Mouse (Mus musculus) spleen, postnatal 0 days (tissue): Measurements from ENCODE around the gene Fahd1. TPM values are rescaled to one million over a fixed set of nuclear protein-coding genes. Genes with fewer than 3 reads are reported as not detected.

ENCODE experiments used
- polyA plus RNA-seq: library from polyadenylated mRNA; unstranded; fragments of >200 nt; fragmentation: Nextera tagmentation; extraction: Ambion mirVana; gene quantifications from 2 replicates; pipeline ENCODE4 v1.2.1, GENCODE M21; 2015

Fahd1 gene
- polyA plus RNA-seq = 54.4 and 61.1 TPM in 2 replicates

DNA sequence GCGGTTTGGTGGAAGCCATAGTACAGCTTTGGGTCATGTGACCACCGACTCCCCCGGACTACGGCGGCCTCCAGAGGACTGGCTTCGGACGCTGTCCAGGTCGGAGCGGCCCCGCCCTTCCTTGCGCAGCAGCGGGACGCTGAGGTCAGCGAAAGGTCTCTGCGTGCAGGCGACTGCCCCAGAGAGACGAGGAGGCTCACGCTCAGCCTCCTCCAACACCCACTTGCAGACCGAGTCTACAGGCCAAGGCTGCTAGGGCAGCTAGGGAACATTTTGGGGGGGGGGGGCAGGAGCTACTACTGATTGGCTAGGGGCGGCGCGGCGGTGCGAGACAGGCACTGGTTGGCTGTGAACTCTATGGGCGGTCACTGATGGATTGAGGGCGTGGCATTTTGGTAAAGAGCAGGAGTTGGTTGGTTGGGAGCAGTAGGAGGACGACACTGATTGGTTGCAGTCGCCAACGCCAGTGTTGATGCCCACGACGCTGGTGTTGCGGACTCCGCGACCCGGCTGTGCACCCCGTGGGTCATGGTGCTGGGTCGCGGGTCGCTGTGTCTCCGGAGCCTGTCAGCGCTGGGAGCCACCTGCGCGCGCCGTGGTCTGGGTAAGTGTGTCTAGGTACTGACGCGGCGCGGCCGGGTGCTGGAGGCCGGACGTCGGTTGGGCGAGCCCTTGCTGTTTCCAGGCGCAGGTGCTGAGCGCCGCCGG, at the start of gene Fahd1:
TSS of gene Fahd1 (minus strand) at position 300 of the 708 bp plus-strand sequence.

DNA sequence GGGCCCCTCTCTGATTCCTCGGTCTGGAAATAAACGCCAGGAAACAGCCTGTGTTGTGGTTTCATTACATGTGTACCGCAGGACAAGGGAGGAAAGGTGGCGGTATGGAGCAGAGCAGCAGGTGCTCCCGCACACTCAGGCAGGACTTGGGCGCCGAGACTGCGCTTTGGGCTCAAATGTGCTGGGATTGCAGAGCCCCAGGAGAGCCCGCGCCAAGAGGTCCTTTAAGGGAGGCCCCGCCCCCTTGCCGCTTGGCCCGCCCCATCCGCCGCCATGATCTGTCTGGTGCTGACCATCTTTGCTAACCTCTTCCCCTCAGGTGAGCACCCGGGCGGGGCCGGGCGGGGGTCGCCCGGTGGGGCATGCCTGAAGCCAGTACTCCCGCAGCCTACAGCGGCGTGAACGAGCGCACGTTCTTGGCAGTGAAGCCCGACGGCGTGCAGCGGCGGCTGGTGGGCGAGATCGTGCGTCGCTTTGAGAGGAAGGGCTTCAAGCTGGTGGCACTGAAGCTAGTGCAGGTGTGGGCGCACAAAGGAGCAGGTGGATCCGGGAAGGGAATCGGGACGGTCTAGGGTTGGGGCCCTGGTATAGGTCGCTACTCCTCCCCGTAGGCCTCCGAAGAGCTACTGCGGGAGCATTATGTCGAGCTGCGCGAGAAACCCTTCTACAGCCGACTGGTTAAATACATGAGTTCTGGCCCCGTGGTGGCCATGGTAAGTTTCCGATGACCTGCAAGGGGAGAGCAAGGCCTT, 46.3 kb upstream of the Fahd1 start, which contains the start of gene Nme3:
TSS of gene Nme3 (plus strand) at position 260 of the 752 bp plus-strand sequence.

DNA sequence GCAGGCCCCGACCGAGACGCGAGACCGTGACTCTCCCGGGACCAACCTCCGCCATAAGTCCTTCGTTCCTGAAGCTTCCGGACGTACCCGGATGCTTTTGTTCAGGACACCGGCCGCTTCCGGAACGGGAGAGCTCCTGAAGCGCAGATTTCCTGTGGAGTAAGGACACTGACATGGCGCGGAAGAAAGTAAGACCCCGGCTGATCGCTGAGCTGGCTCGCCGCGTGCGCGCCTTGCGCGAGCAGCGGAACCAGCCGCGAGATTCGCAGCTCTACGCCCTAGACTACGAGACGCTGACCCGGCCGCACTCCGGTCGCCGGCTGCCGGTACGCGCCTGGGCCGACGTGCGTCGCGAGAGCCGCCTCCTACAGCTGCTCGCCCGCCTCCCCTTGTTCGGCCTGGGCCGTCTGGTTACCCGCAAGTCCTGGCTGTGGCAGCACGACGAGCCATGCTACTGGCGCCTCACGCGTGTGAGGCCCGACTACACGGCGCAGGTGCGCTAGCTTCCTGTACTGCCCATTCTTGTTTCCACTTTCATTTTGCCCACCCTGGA, 44.9 kb upstream of the Fahd1 start, which contains the start of the genes Eme2 and Mrps34:
TSS of gene Eme2 (minus strand) at position 93 of the 553 bp plus-strand sequence.
TSS of gene Mrps34 (plus strand) at position 122 of the 553 bp plus-strand sequence.

DNA sequence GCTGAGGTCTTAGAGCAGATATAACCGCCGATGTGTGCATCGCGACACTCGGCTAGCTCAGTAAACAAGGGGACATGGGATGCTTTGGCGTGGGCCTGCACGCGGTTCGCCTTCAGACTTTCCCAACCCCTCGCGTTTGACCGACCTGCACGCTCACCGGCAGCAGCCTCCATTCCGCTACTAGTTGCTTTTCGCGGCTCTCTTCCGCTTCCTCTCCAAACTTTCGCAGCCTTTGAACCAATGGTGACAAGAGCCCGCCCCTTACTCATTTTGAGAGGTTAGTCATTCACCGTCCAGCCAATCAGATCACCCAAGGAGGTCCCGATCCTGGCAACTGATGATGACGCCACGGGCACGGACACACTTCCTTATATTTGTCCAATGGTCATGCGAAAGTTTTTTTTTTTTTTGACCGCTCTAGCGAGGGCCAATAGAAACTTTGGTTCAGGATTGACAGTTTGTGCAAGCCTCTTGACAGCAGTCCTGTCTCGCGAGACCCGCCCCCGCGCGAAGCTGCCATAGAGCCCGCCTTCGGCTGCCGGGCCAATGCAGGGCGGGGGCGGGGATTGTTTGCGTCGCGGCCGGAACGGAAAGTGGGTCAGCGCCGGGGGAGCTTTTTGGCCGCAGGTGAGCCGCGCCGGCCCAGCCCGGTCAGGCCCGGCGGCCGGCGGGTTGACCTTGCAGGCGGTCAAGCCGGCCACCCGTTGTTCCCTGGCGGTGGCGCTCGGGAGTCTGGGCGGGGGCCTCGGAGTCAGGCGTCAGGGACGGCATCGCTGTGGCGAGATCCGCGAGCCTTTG, 36.2 kb upstream of the Fahd1 start, which contains the start of the genes Nubp2 and Spsb3:
TSS of gene Nubp2 (minus strand) at position 216 of the 798 bp plus-strand sequence.
TSS of gene Spsb3 (plus strand) at position 510 of the 798 bp plus-strand sequence.

DNA sequence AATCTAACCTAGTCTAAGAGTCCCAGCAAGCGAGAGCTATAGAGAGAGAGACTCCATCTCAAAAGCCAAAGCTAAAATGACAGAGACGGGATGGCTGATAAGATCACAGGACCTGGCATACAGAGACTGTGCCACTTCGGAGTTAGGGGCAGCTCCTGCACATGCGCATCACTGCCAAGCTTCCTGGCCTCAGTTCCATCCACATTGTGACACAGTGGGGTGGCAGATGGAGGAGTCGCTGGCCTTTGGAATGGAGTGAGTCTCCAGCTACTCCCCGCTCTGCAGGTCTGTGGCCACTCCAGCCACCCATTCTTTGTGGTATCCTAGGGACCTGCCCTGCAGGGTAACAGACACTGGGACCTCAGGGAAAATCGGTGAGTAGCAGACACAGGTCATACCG, 15.6 kb upstream of the Fahd1 start, which contains the start of gene Igfals:
TSS of gene Igfals (plus strand) at position 222 of the 400 bp plus-strand sequence.

DNA sequence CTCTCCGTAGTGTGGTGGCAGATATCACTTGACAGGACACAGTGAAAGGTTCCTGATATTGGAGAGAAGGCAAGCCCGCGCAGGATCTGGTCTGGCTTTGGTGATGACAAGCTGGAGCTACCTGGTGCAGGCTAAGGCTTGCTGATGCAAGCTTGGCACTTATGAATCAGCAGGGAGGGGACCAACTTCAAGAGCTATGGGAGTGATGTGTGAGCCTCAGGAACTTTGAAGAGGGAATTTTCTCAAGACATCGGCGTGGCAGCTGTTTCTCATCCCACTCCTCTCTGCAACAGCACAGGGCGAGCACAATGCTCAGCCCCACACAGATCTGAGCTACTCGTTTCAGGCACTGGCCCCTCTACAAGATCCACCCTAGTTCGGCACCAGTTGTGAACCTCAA, 10.3 kb downstream of the Fahd1 start, which contains the start of gene Hagh:
TSS of gene Hagh (plus strand) at position 302 of the 400 bp plus-strand sequence.

DNA sequence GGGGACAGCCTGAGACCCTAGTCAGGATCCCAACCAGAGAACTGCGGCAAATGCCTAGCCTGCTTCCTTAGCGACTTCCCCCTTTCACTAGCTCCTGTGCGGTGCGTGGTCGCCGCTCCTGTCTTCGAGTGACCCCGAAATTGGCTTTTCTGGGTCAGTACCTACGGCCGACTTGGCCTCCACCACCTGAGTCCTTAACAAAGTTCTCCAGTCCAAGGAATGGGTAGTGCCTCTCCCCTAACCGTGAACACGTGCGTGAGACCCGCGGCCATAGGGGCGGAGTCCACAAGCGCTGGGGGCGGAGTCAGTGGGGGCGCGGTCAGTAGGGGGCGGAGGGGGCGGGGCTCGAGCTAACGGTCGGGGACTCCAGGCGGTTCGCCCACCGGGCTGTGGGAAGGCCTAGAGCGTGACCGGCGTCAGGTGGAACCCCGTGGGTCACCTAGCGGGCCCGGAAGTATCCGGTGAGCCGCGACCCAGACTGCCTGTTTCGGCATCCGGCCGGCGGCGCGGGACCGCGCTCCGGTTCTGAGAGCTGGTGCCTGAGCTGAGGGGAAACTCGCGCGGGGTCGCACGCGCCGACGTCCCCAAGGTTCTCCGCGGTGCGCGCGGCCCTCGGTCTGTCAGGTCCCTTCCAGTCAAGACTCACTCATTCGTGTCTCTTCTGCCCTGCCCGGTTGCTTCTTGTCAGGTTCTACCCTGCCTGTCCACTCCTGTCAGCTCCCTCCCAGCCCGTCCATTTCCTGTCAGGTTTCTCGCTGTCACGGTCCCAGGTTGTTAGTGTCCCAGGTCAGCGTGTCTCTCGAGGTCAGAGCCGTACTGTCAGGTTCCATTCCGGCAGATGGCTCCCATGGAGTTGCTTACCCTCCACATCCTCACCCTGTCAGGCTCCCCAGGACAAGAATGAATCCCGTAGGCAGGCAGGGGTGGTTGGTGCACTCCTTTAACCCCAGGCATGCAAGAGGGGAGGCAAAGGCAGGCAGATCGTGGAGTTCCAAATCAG, 45.9 kb downstream of the Fahd1 start, which contains the start of gene Meiob:
TSS of gene Meiob (plus strand) at position 338 of the 1,000 bp plus-strand sequence.

Other genes with a start within 250 kb of the Fahd1 start
- 33.4 and 33.5 TPM in 2 replicates for gene Tsc2, start 217.7 kb downstream of the Fahd1 start, polyA plus RNA-seq
- 6.9 and 8.2 TPM in 2 replicates for gene Nthl1, start 217.7 kb downstream of the Fahd1 start, polyA plus RNA-seq
- 32.8 and 46.2 TPM in 2 replicates for gene Slc9a3r2, start 200.0 kb downstream of the Fahd1 start, polyA plus RNA-seq
- gene Npw, start 191.9 kb downstream of the Fahd1 start, polyA plus RNA-seq = 0.44 and 0.54 TPM in 2 replicates
- 9.6 and 9.9 TPM in 2 replicates for gene Zfp598, start 180.7 kb downstream of the Fahd1 start, polyA plus RNA-seq
- 0.06 and 0.11 TPM in 2 replicates for gene Syngr3, start 160.4 kb downstream of the Fahd1 start, polyA plus RNA-seq
- gene Gfer, start 154.2 kb downstream of the Fahd1 start, polyA plus RNA-seq = 31.0 and 32.6 TPM in 2 replicates
- gene Noxo1, start 154.1 kb downstream of the Fahd1 start, polyA plus RNA-seq = 0.81 and 1.3 TPM in 2 replicates
- gene Tbl3, start 142.7 kb downstream of the Fahd1 start, polyA plus RNA-seq = 35.3 and 37.9 TPM in 2 replicates
- not detected in 2 replicates for gene Rnf151, start 132.3 kb downstream of the Fahd1 start, polyA plus RNA-seq
- gene Rps2, start 132.2 kb downstream of the Fahd1 start, polyA plus RNA-seq = 1,569 and 1,600 TPM in 2 replicates
- gene Ndufb10, start 125.9 kb downstream of the Fahd1 start, polyA plus RNA-seq = 212 and 230 TPM in 2 replicates
- gene Rpl3l, start 122.5 kb downstream of the Fahd1 start, polyA plus RNA-seq = 1.1 and 1.3 TPM in 2 replicates
- gene Msrb1, start 113.7 kb downstream of the Fahd1 start, polyA plus RNA-seq = 103 and 110 TPM in 2 replicates
- gene Hs3st6, start 97.4 kb downstream of the Fahd1 start, polyA plus RNA-seq = not detected in 2 replicates
- 0.32 and 0.78 TPM in 2 replicates for gene Meiob, start 46.1 kb downstream of the Fahd1 start, polyA plus RNA-seq
- 168 and 186 TPM in 2 replicates for gene Hagh, start 10.2 kb downstream of the Fahd1 start, polyA plus RNA-seq
- 0.08 and 0.21 TPM in 2 replicates for gene Igfals, start 15.6 kb upstream of the Fahd1 start, polyA plus RNA-seq
- gene Nubp2, start 36.0 kb upstream of the Fahd1 start, polyA plus RNA-seq = 73.8 and 78.0 TPM in 2 replicates
- 51.9 and 55.4 TPM in 2 replicates for gene Spsb3, start 36.3 kb upstream of the Fahd1 start, polyA plus RNA-seq
- gene Eme2, start 44.7 kb upstream of the Fahd1 start, polyA plus RNA-seq = 11.8 and 12.7 TPM in 2 replicates
- gene Mrps34, start 44.8 kb upstream of the Fahd1 start, polyA plus RNA-seq = 71.0 and 73.0 TPM in 2 replicates
- 66.5 and 77.6 TPM in 2 replicates for gene Nme3, start 46.1 kb upstream of the Fahd1 start, polyA plus RNA-seq
- 12.6 and 13.3 TPM in 2 replicates for gene Mapk8ip3, start 86.6 kb upstream of the Fahd1 start, polyA plus RNA-seq
- 45.9 and 49.2 TPM in 2 replicates for gene Jpt2, start 110.3 kb upstream of the Fahd1 start, polyA plus RNA-seq
- gene Cramp1l, start 165.4 kb upstream of the Fahd1 start, polyA plus RNA-seq = 5.2 and 5.9 TPM in 2 replicates
- 80.5 and 98.2 TPM in 2 replicates for gene Ift140, start 165.7 kb upstream of the Fahd1 start, polyA plus RNA-seq
- 24.2 and 26.6 TPM in 2 replicates for gene Tmem204, start 233.2 kb upstream of the Fahd1 start, polyA plus RNA-seq